Mouse (Mus musculus) hindbrain, postnatal 0 days (tissue): ENCODE data around the gene Slc30a9. TPM values are rescaled to one million over a fixed set of nuclear protein-coding genes. Genes with fewer than 3 reads are reported as not detected.
A peak's percentile ranks its signal among the peaks of the same experiment; 100 is the strongest.

Experiments
- ATAC-seq: fragments of 200-750 bp; cut with Nextera tagmentation; 2 replicates; pipeline ENCODE4 v1.8.0; 2017; ENCODE audit warnings: mild to moderate bottlenecking, moderate TSS enrichment, moderate library complexity
- DNase-seq: peaks from one replicate; pipeline ENCODE4 v3.0.0-alpha.2; 2015; ENCODE audit warnings: low spot score
- H3K27ac ChIP-seq: fragments of 300-500 bp; sonication (generic); 2 replicates; pipeline ENCODE4 v1.5.1; 2014; ENCODE audit warnings: mild to moderate bottlenecking
- H3K27me3 ChIP-seq: fragments of 300-500 bp; sonication (generic); 2 replicates; pipeline ENCODE4 v1.6.1; 2014; ENCODE audit warnings: low read length, mixed read lengths; ENCODE audit not compliant: insufficient read depth
- H3K36me3 ChIP-seq: fragments of 300-500 bp; sonication (generic); 2 replicates; pipeline ENCODE4 v1.6.1; 2014; ENCODE audit warnings: low read length, mixed read lengths; ENCODE audit not compliant: insufficient read depth
- H3K4me1 ChIP-seq: fragments of 300-500 bp; sonication (generic); 2 replicates; pipeline ENCODE4 v1.6.1; 2014; ENCODE audit warnings: antibody characterized with exemption, low read length, mixed read lengths; ENCODE audit not compliant: insufficient read depth
- H3K4me2 ChIP-seq: fragments of 300-500 bp; sonication (generic); 2 replicates; pipeline ENCODE4 v1.6.1; 2014; ENCODE audit warnings: low read depth, mild to moderate bottlenecking, low read length, moderate library complexity, mixed read lengths
- H3K4me3 ChIP-seq: fragments of 300-500 bp; sonication (generic); 2 replicates; pipeline ENCODE4 v1.5.1; 2014; ENCODE audit warnings: low read length
- H3K9ac ChIP-seq: fragments of 300-500 bp; sonication (generic); replicated peaks from 2 replicates; pipeline ENCODE4 v1.6.1; 2014; ENCODE audit warnings: mild to moderate bottlenecking, low read length, moderate library complexity, mixed read lengths
- H3K9me3 ChIP-seq: fragments of 300-500 bp; sonication (generic); 2 replicates; pipeline ENCODE4 v1.6.1; 2016; ENCODE audit warnings: low read length, mixed read lengths
- CTCF ChIP-seq: IDR thresholded peaks from 2 replicates; pipeline ENCODE4 v1.5.1; 2016; ENCODE audit warnings: antibody characterized with exemption, control low read depth, low read depth
- WGBS: fragments of 180-500 bp; shearing (Covaris S2); extraction: QIAGEN DNeasy Blood & Tissue Kit; methylation state at CpG from one replicate; pipeline ENCODE4 v1.1.7; 2014; 5-methylcytosine and 5-hydroxymethylcytosine counted together
- polyA plus RNA-seq: library from polyadenylated mRNA; unstranded; fragments of >200 nt; fragmentation: Nextera tagmentation; extraction: Ambion mirVana; gene quantifications from 2 replicates; pipeline ENCODE4 v1.2.1, GENCODE M21; 2015
- total RNA-seq: library from RNA; depleted of rRNA; stranded (reverse); fragments of >200 nt; gene quantifications from 2 replicates; pipeline ENCODE4 v1.2.3, GENCODE M21; 2014

The Slc30a9 gene
- total and polyA plus RNA-seq, 2 experiments from 2014 or later: 90.5 to 175 TPM

GRCm38 (mm10) chr5:67311811-67312521 lies 5.2 kb downstream of the Slc30a9 start:
- WGBS: 49% methylated on average over 3 of the region's 3 CpGs
- TF ChIP-seq CTCF: peak; percentile 22
- Histone ChIP-seq H3K9ac (no peak overlapping the region), H3K27me3 (no peaks in the 10 kb centered on the region), H3K27ac (0 out of 2 replicates have a peak overlapping the region, but pooled peaks have one; percentile 51), H3K36me3 (no peaks in the 10 kb centered on the region), H3K9me3 (no peaks in the 10 kb centered on the region), H3K4me1 (no peaks in the 10 kb centered on the region; the same call in 1 of the 2 replicates), H3K4me2 (no peak overlapping the region), H3K4me3 (no peak overlapping the region)
- DNase-seq (peak; percentile 29), ATAC-seq (no peak)

GRCm38 (mm10) chr5:67312522-67312851 lies 5.7 kb downstream of the Slc30a9 start:
- Histone ChIP-seq H3K36me3 (0 out of 2 replicates have a peak, but pooled peaks cover 1% of the 10 kb centered on the region), H3K4me1 (no peaks in the 10 kb centered on the region; the same call in 1 of the 2 replicates), H3K27ac (0 out of 2 replicates have a peak overlapping the region, but pooled peaks have one; percentile 51), H3K9me3 (no peaks in the 10 kb centered on the region), H3K9ac (no peak overlapping the region), H3K27me3 (no peaks in the 10 kb centered on the region), H3K4me2 (no peak overlapping the region), H3K4me3 (no peak overlapping the region)
- 92% methylated on average over 3 of the region's 3 CpGs for WGBS
- no peak for TF ChIP-seq CTCF
- no peak for DNase-seq
- no peak for ATAC-seq

GRCm38 (mm10) chr5:67321656-67322268 lies 15.0 kb downstream of the Slc30a9 start:
- no peak overlapping the region for H3K4me3 ChIP-seq
- H3K9me3 ChIP-seq: no peaks in the 10 kb centered on the region
- no peak for DNase-seq
- WGBS: 86% methylated on average over 17 of the region's 17 CpGs
- H3K27ac ChIP-seq: no peak overlapping the region
- no peaks in the 10 kb centered on the region for H3K4me1 ChIP-seq
- H3K36me3 ChIP-seq: peaks cover 5% of the 10 kb centered on the region; the same call in 1 of the 2 replicates
- no peak for ATAC-seq
- no peak overlapping the region for H3K9ac ChIP-seq
- no peak for TF ChIP-seq CTCF
- no peak overlapping the region for H3K4me2 ChIP-seq
- H3K27me3 ChIP-seq: no peaks in the 10 kb centered on the region

- Histone ChIP-seq H3K36me3 (peaks cover 6% of the 10 kb centered on the region; the same call in 1 of the 2 replicates), H3K9me3 (no peaks in the 10 kb centered on the region), H3K4me2 (no peak overlapping the region), H3K27ac (no peak overlapping the region), H3K4me3 (no peak overlapping the region), H3K4me1 (no peaks in the 10 kb centered on the region), H3K27me3 (no peaks in the 10 kb centered on the region), H3K9ac (no peak overlapping the region)
- DNase-seq (no peak), ATAC-seq (no peak)
- 60% methylated on average over 1 of the region's 1 CpGs for WGBS
- no peak for TF ChIP-seq CTCF
Observed at GRCm38 (mm10) chr5:67324032-67324431, 17.3 kb downstream of the Slc30a9 start.

- H3K4me1 ChIP-seq: no peaks in the 10 kb centered on the region
- H3K9me3 ChIP-seq: no peaks in the 10 kb centered on the region
- H3K4me2 ChIP-seq: no peak overlapping the region
- DNase-seq: no peak
- 91% methylated on average over 6 of the region's 6 CpGs for WGBS
- no peak for TF ChIP-seq CTCF
- ATAC-seq: no peak
- H3K27ac ChIP-seq: no peak overlapping the region
- H3K36me3 ChIP-seq: peaks cover 35% of the 10 kb centered on the region
- no peaks in the 10 kb centered on the region for H3K27me3 ChIP-seq
- no peak overlapping the region for H3K9ac ChIP-seq
- no peak overlapping the region for H3K4me3 ChIP-seq
Observed at GRCm38 (mm10) chr5:67340811-67341210, 34.1 kb downstream of the Slc30a9 start.

GRCm38 (mm10) chr5:67347060-67347459 lies 40.3 kb downstream of the Slc30a9 start:
- no peak for DNase-seq
- H3K4me3 ChIP-seq: no peak overlapping the region
- H3K9ac ChIP-seq: no peak overlapping the region
- H3K4me2 ChIP-seq: no peak overlapping the region
- H3K4me1 ChIP-seq: no peaks in the 10 kb centered on the region
- WGBS: 95% methylated on average over 2 of the region's 2 CpGs
- ATAC-seq: no peak
- H3K9me3 ChIP-seq: no peaks in the 10 kb centered on the region
- peaks cover 47% of the 10 kb centered on the region for H3K36me3 ChIP-seq
- H3K27ac ChIP-seq: no peak overlapping the region
- H3K27me3 ChIP-seq: no peaks in the 10 kb centered on the region
- no peak for TF ChIP-seq CTCF

GRCm38 (mm10) chr5:67348949-67349348 lies 42.2 kb downstream of the Slc30a9 start:
- no peak for ATAC-seq
- Histone ChIP-seq H3K4me3 (no peak overlapping the region), H3K27me3 (no peaks in the 10 kb centered on the region), H3K27ac (no peak overlapping the region), H3K9me3 (no peaks in the 10 kb centered on the region), H3K9ac (no peak overlapping the region), H3K36me3 (peaks cover 38% of the 10 kb centered on the region), H3K4me2 (no peak overlapping the region), H3K4me1 (no peaks in the 10 kb centered on the region)
- no peak for TF ChIP-seq CTCF
- DNase-seq: no peak
- WGBS: 63% methylated on average over 10 of the region's 10 CpGs
